Mouse (Mus musculus) brown adipose tissue, adult 24 weeks (tissue): ENCODE results near the gene Apol9a. TPM values are rescaled to one million over a fixed set of nuclear protein-coding genes. Genes with fewer than 3 reads are reported as not detected.
"Not testable (repeated sequence)": the region's sequence is repeated elsewhere in the genome, so short reads cannot be mapped to it uniquely, and the experiment has no call there.

Experiments used
- H3K27ac ChIP-seq: fragments of 200-500 bp; replicated peaks from 2 replicates; pipeline ENCODE4 v1.5.1; 2012; ENCODE audit warnings: low read depth, mild to moderate bottlenecking, low read length
- H3K4me1 ChIP-seq: fragments of 200-500 bp; 2 replicates; pipeline ENCODE4 v1.6.1; 2012; ENCODE audit warnings: low read length, mixed read lengths; ENCODE audit not compliant: control insufficient read depth, insufficient read depth, insufficient read length
- H3K4me3 ChIP-seq: fragments of 200-500 bp; 2 replicates; pipeline ENCODE4 v1.5.1; 2012; ENCODE audit warnings: low read depth, mild to moderate bottlenecking, low read length, moderate library complexity; ENCODE audit not compliant: insufficient read depth
- polyA plus RNA-seq: library from polyadenylated mRNA; stranded (reverse); fragments of >200 nt; gene quantifications from 2 replicates; pipeline ENCODE4 v1.2.4, GENCODE M21; 2012; ENCODE audit not compliant: missing spikeins, insufficient read depth, insufficient read length

Gene Apol9a
- polyA plus RNA-seq: not detected in 2 replicates

DNA sequence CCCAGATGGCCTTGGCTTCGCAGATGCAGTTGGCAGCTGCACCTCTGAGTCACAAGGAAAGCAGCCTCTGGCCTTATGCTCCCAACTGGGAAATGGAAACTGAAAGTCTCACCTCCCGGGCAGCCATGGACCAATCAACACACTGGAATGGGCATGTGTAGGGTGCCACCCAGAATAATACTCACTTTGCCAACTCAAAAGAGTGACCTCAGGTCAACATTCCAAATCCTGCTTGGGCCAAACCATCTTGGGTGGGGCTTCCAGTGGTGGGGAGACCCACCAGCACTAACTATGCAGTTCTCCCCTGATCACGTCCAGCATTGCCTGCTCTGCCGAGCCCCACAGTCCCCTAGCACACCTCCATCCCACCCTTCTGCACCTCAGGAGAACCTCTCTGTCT lies at the start of gene Apol9a:
Gene Apol9a, minus strand, starts transcription at position 101 of the 400 bp plus-strand sequence.
- H3K4me3 ChIP-seq, H3K27ac ChIP-seq, H3K4me1 ChIP-seq: not testable (repeated sequence)

DNA sequence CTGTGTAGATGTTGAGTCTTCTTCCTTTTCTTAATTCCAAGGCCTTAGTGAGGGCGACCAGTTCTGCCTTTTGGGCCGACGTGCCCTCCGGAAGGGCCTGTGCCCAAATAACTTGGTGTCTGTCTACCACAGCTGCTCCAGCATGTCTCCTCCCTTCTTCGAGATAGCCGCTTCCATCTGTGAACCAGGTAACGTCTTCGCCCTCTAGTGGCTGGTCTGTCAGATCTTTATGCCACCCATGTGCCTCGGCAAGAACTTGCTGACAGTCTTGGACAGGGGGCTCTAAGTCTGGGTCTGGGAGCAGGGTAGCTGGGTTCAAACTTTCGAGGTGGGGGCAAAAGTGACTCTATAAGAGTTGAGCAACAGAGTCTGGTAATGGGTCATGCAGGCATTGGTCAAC lies 39.0 kb upstream of the Apol9a start:
- H3K4me3 ChIP-seq, H3K27ac ChIP-seq, H3K4me1 ChIP-seq: not testable (repeated sequence)

DNA sequence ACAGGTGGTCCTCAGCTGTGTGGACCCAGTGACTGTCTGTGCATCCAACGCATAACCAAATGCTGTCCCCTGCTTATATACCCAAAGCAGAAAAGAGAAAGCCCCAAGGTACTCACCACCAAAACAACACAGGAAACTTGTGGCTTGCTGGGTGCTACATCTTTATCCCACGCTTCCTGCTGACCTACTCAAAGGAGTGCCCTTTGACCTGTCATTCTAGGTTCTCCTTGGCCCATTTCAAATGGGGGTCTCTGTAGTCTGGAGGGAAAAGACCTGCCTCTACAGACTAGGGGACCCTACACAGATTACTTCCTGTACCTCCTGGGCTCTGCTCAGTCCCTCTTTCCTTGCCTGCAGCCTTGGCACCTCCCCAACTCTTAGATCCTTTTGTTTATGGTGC lies 36.5 kb upstream of the Apol9a start, which contains the start of gene Apol7b:
Gene Apol7b, minus strand, starts transcription at position 101 of the 400 bp plus-strand sequence.
- not testable (repeated sequence) for H3K27ac ChIP-seq, H3K4me1 ChIP-seq, H3K4me3 ChIP-seq

DNA sequence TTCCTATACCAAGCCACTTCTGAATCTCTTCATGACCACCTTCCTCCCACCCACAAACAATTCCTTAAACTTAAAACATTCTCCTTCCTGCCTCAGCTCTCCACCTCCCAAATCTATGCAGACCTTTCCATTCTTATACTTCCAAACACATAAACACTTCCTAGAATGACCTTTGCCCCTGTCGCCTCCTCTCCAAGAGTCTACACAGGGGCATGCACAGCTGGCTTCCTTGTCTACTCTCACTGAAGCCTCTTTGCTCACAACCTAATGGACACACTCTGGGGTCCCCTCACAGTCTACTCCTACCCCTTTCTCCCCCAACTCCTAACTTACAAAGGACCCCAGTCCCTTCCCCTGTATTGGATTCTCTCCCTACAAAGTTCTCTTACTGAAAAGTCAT lies 34.7 kb upstream of the Apol9a start:
- not testable (repeated sequence) for H3K4me1 ChIP-seq, H3K27ac ChIP-seq, H3K4me3 ChIP-seq

DNA sequence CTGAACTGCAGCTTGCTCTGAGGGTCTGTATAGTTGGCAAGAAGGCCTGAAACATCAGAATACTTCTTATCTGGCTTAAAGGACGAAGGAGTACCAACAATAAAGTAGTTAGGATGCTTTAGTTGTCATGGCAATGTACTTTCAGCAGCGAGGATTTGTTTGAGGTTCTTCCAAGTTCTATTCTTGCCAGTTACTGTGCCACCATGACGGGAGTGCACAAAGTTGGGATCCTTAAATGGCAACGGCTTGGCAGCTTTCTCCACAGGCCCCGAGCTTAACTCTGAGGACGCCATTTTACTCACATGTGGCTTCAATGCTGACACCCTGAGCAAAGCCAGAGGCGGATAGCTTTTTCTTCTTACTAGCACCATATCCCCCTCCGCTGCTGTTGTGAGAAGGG lies 33.8 kb upstream of the Apol9a start:
- H3K4me1 ChIP-seq, H3K4me3 ChIP-seq, H3K27ac ChIP-seq: not testable (repeated sequence)

DNA sequence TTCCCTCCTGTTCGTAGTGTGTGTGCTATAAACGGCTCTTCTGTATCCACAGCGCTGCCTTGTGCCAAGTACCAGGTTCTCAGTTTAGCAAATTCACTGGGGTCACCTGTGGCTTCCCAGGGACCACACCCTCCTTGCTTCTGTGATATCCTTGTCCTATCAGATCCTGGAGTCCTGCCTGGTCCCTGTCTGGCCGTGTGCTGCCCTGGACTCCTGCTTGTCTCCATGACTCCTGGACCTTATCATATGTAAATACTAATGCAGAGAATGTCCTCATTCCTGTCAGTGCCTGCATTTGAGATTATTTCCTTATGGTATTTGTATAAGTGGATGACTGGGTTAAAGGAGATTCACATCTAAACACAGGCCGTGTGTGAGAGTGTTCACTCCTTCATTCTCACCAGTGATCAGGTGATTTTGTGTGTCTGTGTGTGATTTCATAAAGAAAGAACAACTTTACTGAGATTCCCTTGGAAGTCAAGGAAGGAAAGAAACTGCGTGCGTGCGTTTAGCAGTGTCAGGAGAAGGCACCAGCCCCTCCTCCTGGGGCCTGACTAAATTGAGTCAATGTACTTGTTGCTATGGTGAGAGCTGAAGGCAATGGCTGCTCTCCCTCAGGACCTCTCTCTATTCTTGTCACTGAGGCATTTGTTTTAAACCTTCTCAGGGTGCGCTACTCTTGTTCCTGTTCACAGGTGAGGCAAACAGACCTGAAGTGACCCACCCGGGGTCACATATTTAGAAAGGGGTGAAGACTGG lies 17.9 kb upstream of the Apol9a start:
- H3K4me3 ChIP-seq, H3K27ac ChIP-seq, H3K4me1 ChIP-seq: not testable (repeated sequence)

DNA sequence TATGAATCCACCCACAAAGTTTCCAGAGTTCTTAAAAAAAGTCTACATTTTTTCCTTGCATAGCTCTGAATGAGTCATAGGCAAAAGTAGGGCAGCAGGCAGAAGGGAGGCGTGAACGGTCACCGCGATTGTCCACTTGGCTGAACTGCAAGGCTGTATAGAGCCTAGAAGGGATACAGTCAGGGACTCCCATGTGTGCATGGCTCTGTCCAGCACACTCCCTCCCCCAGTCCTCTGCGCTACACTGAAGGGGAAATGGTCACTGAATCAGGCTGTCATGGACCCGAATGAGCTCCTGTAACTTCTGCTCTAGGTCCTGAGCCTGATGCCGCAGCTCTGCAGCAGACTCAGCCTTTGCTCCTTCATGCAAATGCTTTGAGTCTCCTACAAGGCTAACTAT lies 12.0 kb upstream of the Apol9a start:
- not testable (repeated sequence) for H3K27ac ChIP-seq, H3K4me1 ChIP-seq, H3K4me3 ChIP-seq

DNA sequence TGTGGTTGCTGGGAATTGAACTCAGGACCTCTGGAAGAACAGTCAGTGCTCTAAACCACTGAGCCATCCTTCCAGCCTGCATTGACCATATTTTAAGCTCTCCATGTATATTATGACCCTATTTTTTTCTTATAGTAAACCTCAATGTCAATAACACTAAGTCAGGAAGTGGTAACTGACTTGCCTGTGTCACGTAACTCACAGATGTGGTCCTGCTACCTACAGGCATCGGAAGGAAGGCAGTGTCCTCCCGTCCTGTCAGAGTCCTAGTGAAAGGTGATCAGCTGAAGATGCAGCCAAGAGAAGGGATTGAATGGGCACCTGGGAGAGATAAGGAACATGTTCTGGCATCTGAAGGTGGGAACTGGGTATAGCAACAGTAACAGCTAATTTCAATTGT lies 8.7 kb upstream of the Apol9a start:
- H3K4me3 ChIP-seq, H3K4me1 ChIP-seq, H3K27ac ChIP-seq: not testable (repeated sequence)

DNA sequence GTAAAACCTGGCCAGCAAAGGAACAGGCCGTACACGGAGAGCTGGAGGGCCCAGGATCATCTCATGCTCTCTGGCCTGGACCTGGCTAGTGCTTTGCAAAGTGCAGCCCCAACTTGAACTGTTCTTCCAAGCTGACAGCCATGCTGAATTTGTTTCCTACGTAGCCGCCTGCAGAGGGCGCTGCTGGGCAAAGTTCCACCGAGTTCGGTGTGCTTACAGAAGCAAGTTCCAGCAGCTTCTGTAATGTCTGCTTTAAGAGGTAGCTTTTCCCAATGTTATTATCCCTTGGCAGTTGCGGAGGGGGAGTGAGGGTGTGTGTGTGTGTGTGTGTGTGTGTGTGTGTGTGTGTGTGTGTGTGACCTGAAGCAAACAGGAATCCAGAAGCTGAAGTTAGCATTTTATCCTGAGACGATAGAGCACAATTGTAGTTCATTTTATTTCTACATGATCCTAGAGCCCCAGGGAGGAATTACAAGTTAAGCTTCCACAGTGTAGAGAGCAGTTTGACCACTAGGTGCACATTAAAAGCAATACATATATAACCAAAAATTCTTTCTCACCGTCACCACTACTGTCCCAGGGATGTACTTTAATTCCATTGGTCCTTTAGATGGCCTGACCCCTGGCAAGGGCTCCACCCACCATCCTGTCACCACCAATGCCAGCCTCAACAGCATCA lies 5.9 kb upstream of the Apol9a start:
- not testable (repeated sequence) for H3K4me1 ChIP-seq, H3K27ac ChIP-seq, H3K4me3 ChIP-seq

DNA sequence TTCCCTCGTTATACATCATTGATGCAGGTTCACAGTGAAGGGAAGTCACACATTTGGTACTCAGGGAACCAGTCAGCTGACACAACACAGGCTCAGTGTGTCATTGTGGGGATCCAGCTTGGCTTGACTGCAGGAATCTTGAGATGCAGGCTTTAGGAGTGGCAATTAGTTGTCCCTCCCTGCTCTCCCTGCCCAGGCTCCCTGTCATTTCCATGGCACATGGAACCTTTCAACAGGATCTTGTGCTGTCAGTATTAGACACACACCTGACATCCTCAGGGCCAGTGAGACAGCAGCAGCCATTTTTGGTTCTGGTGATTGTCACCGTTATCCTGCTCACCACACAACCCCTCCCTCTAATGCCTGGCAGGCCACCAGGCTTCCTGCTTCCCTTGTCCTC lies 4.7 kb upstream of the Apol9a start:
- not testable (repeated sequence) for H3K4me1 ChIP-seq, H3K27ac ChIP-seq, H3K4me3 ChIP-seq

DNA sequence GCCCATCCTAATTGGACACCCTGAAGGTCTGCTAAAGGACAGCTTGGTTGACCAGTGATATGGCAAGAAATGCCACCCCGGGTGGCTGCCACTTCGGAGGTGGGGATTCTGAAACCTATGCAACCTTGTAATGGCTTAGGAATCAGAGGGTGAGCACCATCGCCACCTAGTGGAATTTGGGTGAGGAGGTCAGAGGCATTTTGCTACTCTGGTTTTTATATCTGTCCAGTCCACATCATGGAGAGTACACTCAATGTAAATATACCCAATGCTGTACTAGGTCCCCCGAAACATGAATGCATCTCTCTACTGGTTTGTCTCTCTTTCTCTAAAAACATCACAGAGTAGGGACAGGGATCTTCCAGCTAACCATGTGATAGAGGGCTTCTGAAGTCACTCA lies 1.8 kb upstream of the Apol9a start:
- not testable (repeated sequence) for H3K4me3 ChIP-seq, H3K4me1 ChIP-seq, H3K27ac ChIP-seq

DNA sequence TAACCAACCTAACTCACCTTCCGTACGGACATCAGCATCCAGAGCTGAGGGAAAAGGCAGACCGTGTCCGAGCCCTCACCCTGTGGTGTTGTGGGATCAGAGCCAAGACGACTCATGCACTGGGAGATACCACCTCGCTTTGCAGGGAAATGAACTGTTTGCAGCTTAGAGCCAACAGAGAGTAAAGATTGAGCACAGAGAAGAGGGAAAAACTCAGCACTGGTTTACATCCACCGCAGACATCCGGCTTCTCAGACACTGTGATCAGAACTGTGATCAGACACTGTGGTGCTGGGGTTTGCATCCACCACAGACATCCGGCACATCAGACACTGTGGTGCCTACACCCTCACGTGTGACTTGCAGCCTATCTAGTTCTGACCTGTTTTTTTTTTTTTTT lies 4.6 kb downstream of the Apol9a start:
- not testable (repeated sequence) for H3K4me3 ChIP-seq, H3K27ac ChIP-seq, H3K4me1 ChIP-seq

DNA sequence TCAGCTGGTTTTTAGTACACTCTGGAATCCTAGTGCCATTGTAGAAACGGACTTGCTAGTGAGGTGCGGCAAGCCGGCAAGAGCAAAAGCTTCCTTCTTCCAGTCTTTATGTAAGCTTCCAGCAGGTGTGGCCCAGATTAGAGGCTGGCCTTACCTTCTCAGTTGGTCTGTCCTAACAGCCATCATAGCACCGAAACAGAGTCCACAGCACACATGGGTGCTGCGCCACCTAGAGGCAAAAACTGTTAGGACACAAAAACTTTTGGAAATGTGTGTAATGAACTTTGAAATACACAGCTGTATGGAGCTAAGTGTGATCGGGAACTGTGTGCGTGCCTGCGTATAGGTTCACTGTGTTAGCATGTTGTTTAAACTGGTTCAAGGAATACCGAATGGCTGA lies 11.9 kb downstream of the Apol9a start, which contains the start of gene Apol7a:
Gene Apol7a, minus strand, starts transcription at position 84 of the 400 bp plus-strand sequence.
- H3K27ac ChIP-seq, H3K4me1 ChIP-seq, H3K4me3 ChIP-seq: not testable (repeated sequence)

DNA sequence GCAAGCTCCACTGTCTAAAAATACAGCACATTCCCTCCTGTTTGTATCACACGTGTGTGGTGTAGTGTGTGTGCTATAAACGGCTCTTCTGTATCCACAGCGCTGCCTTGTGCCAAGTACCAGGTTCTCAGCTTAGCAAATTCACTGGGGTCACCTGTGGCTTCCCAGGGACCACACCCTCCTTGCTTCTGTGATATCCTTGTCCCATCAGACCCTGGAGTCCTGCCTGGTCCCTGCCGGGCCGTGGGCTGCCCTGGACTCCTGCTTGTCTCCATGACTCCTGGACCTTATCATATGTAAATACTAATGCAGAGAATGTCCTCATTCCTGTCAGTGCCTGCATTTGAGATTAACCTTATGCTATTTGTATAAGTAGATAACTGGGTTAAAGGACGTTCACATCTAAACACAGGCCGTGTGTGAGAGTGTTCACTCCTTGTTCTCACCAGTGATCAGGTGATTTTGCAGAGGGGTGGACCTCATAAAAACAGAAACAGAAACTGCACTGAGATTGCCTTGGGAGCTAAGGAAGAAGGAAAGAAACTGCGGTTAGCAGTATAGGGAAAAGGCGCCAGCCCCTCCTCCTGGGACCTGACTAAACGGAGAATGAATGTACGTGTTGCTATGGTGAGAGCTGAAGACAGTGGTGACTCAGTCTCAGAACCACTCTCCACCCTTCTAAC lies 13.3 kb downstream of the Apol9a start:
- H3K4me1 ChIP-seq, H3K27ac ChIP-seq, H3K4me3 ChIP-seq: not testable (repeated sequence)

DNA sequence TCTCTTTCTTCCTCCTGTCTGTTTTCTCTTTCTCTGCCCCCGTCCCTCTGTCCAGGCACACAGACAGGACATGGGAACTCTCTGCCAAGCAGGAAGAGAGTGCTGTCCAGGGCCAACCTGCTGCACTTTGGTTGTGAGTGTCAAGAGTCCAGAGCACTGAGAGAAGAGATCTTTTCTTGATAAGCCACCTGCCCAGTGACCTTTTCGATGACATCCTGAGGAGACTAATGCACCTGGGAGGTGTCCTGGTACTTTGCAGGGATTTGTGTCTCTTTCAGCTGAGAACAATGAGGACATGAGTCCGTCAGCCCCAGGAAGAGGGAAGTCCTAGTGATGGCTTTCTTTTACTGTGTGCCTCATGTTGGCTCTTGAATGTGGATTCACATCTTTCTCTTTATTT lies 17.1 kb downstream of the Apol9a start:
- not testable (repeated sequence) for H3K4me1 ChIP-seq, H3K27ac ChIP-seq, H3K4me3 ChIP-seq
